Mouse (Mus musculus): ENCODE data around the gene Abcd2. TPM values are rescaled to one million over a fixed set of nuclear protein-coding genes. Genes with fewer than 3 reads are reported as not detected.

Abcd2 gene
- 0.61 TPM for polyA plus RNA-seq (2014; fragmentation: Illumina TruSeq; extraction: RNeasy Lipid Tissue Mini Kit (QIAGEN cat#74804); ENCODE audit: low read depth, low replicate concordance)

GRCm38 (mm10) chr15:91191412-91192222 is at the start of gene Abcd2:
Gene Abcd2 (minus strand): TSS chr15:91191799.

DNA sequence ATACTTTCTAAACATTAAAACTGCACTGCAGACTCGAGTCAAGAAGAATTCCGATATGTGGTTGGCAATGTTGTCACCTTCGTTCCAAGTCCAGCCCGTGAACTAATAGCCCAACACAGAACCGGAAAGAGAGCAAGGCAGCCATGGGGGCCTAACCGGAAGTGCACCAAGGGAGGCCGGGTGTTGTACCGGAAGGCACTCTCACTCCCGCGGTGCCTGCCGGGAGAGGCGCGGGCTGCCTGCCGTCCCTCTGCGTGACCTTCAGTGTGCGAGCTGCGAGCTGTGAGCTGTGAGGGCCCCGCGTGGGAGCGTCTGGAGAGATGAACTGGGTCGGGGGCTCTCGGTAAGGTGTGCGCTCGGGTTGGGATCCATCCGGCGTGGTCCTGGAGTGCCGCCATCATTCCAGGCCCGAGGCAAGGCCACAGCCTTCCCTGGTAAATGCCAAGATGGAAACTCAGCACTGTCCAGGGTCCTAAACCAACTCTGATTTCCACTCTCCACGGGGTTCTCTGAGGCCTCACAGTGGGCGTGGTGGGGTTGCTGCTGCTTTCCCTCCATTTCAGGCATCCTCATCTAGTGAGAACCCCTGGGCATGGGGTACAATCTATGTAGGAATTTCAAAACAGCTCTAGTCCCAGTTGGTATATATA is 7.8 kb upstream of the Abcd2 start, which contains the start of gene CN725425:
CN725425 (plus strand) TSS at position 239 of the 650 bp plus-strand sequence.

Other genes with a start within 250 kb of the Abcd2 start
- 45.1 TPM for gene Kif21a, start 141.9 kb downstream of the Abcd2 start, polyA plus RNA-seq (2014; fragmentation: Illumina TruSeq; extraction: RNeasy Lipid Tissue Mini Kit (QIAGEN cat#74804); ENCODE audit: low read depth, low replicate concordance)
- not detected for gene CN725425, start 7.7 kb upstream of the Abcd2 start, polyA plus RNA-seq (2014; fragmentation: Illumina TruSeq; extraction: RNeasy Lipid Tissue Mini Kit (QIAGEN cat#74804); ENCODE audit: low read depth, low replicate concordance)

Measured in kidney, adult 10 weeks (tissue).